Mouse (Mus musculus): ENCODE data around the gene Syn2.

The Syn2 gene

GRCm38 (mm10) chr6:115134501-115135331 is at the start of gene Syn2:
Gene Syn2 (plus strand): TSS chr6:115134902.
- peak; percentile 14 to 18 for DNase-seq

- DNase-seq = no peak
Measured at GRCm38 (mm10) chr6:115085274-115085841, 49.3 kb upstream of the Syn2 start.

- DNase-seq = no peak
Measured at GRCm38 (mm10) chr6:115088314-115089106, 46.2 kb upstream of the Syn2 start.

- no peak for DNase-seq
Measured at GRCm38 (mm10) chr6:115091737-115092136, 43.0 kb upstream of the Syn2 start.

GRCm38 (mm10) chr6:115102542-115102941 is 32.2 kb upstream of the Syn2 start:
- no peak for DNase-seq

- DNase-seq = no peak
Measured at GRCm38 (mm10) chr6:115111426-115111825, 23.3 kb upstream of the Syn2 start.

- DNase-seq = no peak
Measured at GRCm38 (mm10) chr6:115122181-115122580, 12.5 kb upstream of the Syn2 start.

GRCm38 (mm10) chr6:115123262-115124201 is 11.2 kb upstream of the Syn2 start:
- DNase-seq = no peak

- no peak for DNase-seq
Measured at GRCm38 (mm10) chr6:115124675-115125357, 9.9 kb upstream of the Syn2 start.

GRCm38 (mm10) chr6:115125358-115125720 is 9.4 kb upstream of the Syn2 start:
- no peak for DNase-seq

- no peak for DNase-seq
Measured at GRCm38 (mm10) chr6:115126232-115126785, 8.4 kb upstream of the Syn2 start.

GRCm38 (mm10) chr6:115126851-115127250 is 7.9 kb upstream of the Syn2 start:
- no peak for DNase-seq

- no peak for DNase-seq
Measured at GRCm38 (mm10) chr6:115127255-115127824, 7.4 kb upstream of the Syn2 start.

GRCm38 (mm10) chr6:115135332-115135649 is 589 bp downstream of the Syn2 start:
- DNase-seq = no peak

- DNase-seq = no peak
Measured at GRCm38 (mm10) chr6:115136156-115136555, 1.5 kb downstream of the Syn2 start.

- no peak for DNase-seq
Measured at GRCm38 (mm10) chr6:115141446-115141845, 6.7 kb downstream of the Syn2 start.

GRCm38 (mm10) chr6:115161175-115161574 is 26.5 kb downstream of the Syn2 start:
- DNase-seq = no peak

GRCm38 (mm10) chr6:115165863-115166470 is 31.3 kb downstream of the Syn2 start:
- DNase-seq = no peak

- DNase-seq = no peak
Measured at GRCm38 (mm10) chr6:115168921-115169320, 34.2 kb downstream of the Syn2 start.

- no peak for DNase-seq
Measured at GRCm38 (mm10) chr6:115169518-115169917, 34.8 kb downstream of the Syn2 start.

GRCm38 (mm10) chr6:115174845-115175244 is 40.1 kb downstream of the Syn2 start:
- DNase-seq = no peak

All from B cell, adult 2 months (primary cell).